Mouse (Mus musculus) testis, adult 2 months (tissue): Measurements from ENCODE around the gene Smco3.

Source experiments
- CTCF ChIP-seq: fragments of 200-500 bp; IDR thresholded peaks from 2 replicates; pipeline ENCODE4 v1.5.1; 2012; ENCODE audit warnings: low read depth, mild to moderate bottlenecking, inconsistent platforms, low read length, moderate library complexity; ENCODE audit not compliant: control insufficient read depth, insufficient read depth, insufficient replicate concordance
- POLR2A ChIP-seq: fragments of 200-500 bp; IDR thresholded peaks from 2 replicates; pipeline ENCODE4 v1.6.1; 2012; ENCODE audit warnings: low read depth, mild to moderate bottlenecking, inconsistent platforms, low read length, moderate library complexity; ENCODE audit not compliant: control insufficient read depth

- TF ChIP-seq CTCF (no peak), POLR2A (no peak)
These were observed at the start of gene Smco3 for GRCm38 (mm10) chr6:136835352-136835751.
